Mouse (Mus musculus) lung, adult 2 months (tissue): Measurements from ENCODE around the gene Prex1.

Experiments used
- CTCF ChIP-seq: fragments of 200-500 bp; IDR thresholded peaks from 2 replicates; pipeline ENCODE4 v1.5.1; 2011; ENCODE audit warnings: mild to moderate bottlenecking, low read length, control low read depth; ENCODE audit not compliant: insufficient read depth
- POLR2A ChIP-seq: fragments of 200-500 bp; IDR thresholded peaks from 2 replicates; pipeline ENCODE4 v1.6.1; 2011; ENCODE audit warnings: low read depth, mild to moderate bottlenecking, control low read depth, low read length, borderline replicate concordance; ENCODE audit errors: extremely low read depth

- TF ChIP-seq POLR2A = no peak
- TF ChIP-seq CTCF = no peak
Measured at GRCm38 (mm10) chr2:166732860-166733259, 19.2 kb upstream of the Prex1 start.
